Mouse (Mus musculus): ENCODE measurements around the gene Prmt7. TPM values are rescaled to one million over a fixed set of nuclear protein-coding genes. Genes with fewer than 3 reads are reported as not detected.

The Prmt7 gene
- polyA plus RNA-seq, 1 experiment from 2014 or later, result 20.1 TPM

DNA sequence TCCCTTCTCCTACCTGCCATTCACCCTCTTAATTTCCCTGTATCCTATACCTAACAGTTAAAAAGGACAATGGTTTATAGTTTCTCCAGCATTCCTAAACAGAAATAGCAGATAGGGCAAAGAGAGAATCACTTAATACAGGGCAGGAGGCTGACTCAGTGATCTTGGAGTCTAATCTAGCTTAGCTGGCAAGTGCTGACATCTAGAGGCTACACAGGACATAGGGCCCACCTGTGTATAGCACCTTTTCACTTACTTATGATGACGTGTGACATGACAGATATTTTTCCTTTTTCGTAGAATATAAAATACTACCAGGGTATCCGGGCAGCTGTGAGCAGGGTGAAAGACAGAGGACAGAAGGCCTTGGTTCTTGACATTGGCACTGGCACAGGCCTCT is 8.9 kb downstream of the Prmt7 start:
- Histone ChIP-seq H3K36me3 (replicated peaks) (peaks cover 75% of the 10 kb centered on the region), H3K9ac (no peak overlapping the region), H3K27me3 (no peaks in the 10 kb centered on the region), H3K4me2 (no peak overlapping the region), H3K4me1 (replicated peaks) (no peaks in the 10 kb centered on the region), H3K27ac (replicated peaks) (no peak overlapping the region), H3K4me3 (replicated peaks) (no peak overlapping the region), H3K9me3 (replicated peaks) (no peaks in the 10 kb centered on the region)
- no peak for ATAC-seq (ENCODE audit: insufficient read depth)
- 76% methylated on average over 3 of the region's 3 CpGs for WGBS (ENCODE audit: insufficient replicate concordance)

DNA sequence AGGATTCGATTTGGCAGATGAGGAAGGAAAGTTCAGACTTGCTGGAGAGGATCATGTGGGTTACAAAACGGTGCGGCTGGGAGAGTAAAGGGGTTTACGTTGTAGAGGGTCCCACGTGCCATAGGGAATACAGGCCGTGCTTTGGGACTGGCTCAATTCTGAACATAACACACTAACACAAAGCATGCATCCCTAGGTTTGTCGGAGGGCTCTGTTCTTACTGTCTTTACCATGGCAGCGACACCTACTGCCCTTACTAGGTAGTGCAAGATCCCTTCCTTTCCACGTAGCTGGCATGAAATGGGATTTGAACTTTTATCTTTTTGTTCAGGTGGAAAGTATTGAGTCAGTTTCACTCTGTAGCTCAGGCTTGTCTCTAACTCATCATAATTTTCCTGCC is 15.9 kb downstream of the Prmt7 start:
- Histone ChIP-seq H3K4me3 (replicated peaks) (no peak overlapping the region), H3K36me3 (replicated peaks) (peaks cover 47% of the 10 kb centered on the region)
- no peak for ATAC-seq (ENCODE audit: insufficient read depth)

DNA sequence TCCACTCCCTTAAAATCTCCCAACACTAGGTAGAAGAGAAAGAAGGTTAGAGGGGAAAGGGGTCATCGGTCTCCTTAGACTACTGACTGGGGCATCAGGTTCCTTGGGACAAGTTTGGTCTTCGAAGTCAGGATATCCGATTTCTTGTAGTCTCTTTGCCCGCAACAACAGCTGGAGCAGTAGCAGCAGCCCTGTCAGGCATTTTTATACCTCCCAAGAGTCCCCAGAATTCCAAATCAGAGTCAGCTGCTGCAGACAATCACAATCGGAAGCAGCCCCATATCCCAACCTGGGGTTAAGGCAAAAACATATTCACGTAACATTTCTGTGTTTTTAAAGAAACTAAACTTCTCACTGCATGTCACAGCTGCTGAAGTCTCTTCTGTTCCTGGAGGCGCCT is 20.8 kb downstream of the Prmt7 start:
- H3K9me3 ChIP-seq (replicated peaks), result no peaks in the 10 kb centered on the region
- H3K4me3 ChIP-seq (replicated peaks), result no peak overlapping the region
- H3K4me1 ChIP-seq (replicated peaks), result no peaks in the 10 kb centered on the region
- no peak overlapping the region for H3K4me2 ChIP-seq
- H3K9ac ChIP-seq, result no peak overlapping the region
- peaks cover 49% of the 10 kb centered on the region for H3K36me3 ChIP-seq (replicated peaks)
- H3K27ac ChIP-seq (replicated peaks), result no peak overlapping the region
- 83% methylated on average over 7 of the region's 7 CpGs for WGBS (ENCODE audit: insufficient replicate concordance)
- no peak for ATAC-seq (ENCODE audit: insufficient read depth)
- no peaks in the 10 kb centered on the region for H3K27me3 ChIP-seq

More for the DNA sequence above, 15.9 kb downstream of the Prmt7 start:
- Histone ChIP-seq H3K4me2 (no peak overlapping the region), H3K9ac (no peak overlapping the region), H3K27ac (replicated peaks) (no peak overlapping the region), H3K9me3 (replicated peaks) (no peaks in the 10 kb centered on the region), H3K27me3 (no peaks in the 10 kb centered on the region), H3K4me1 (replicated peaks) (no peaks in the 10 kb centered on the region)
- 40% methylated on average over 9 of the region's 9 CpGs for WGBS (ENCODE audit: insufficient replicate concordance)

DNA sequence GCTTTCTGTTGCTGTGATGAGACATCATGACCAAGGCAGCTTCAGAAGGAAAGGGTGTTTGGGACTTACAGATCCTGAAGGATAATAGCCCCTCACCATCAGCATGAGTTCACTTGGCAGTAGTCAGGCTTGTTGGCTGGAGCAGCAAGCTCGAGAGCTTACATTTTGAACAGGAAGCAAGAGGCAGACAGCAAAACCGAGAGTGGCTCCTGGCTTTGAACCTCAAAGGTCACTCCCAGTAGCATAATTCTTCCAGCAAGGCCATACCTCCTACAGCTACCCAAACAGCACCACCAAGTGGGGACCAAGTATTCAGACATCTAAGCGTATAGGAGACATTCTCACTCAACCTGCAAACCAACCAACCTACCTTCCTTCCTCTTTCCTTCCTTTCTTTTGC is 22.0 kb downstream of the Prmt7 start:
- Histone ChIP-seq H3K4me3 (replicated peaks) (no peak overlapping the region), H3K27ac (replicated peaks) (no peak overlapping the region), H3K9me3 (replicated peaks) (no peaks in the 10 kb centered on the region), H3K36me3 (replicated peaks) (peaks cover 53% of the 10 kb centered on the region), H3K4me2 (no peak overlapping the region), H3K4me1 (replicated peaks) (no peaks in the 10 kb centered on the region), H3K27me3 (no peaks in the 10 kb centered on the region), H3K9ac (no peak overlapping the region)
- WGBS (ENCODE audit: insufficient replicate concordance), result 68% methylated on average over 3 of the region's 3 CpGs
- no peak for ATAC-seq (ENCODE audit: insufficient read depth)

DNA sequence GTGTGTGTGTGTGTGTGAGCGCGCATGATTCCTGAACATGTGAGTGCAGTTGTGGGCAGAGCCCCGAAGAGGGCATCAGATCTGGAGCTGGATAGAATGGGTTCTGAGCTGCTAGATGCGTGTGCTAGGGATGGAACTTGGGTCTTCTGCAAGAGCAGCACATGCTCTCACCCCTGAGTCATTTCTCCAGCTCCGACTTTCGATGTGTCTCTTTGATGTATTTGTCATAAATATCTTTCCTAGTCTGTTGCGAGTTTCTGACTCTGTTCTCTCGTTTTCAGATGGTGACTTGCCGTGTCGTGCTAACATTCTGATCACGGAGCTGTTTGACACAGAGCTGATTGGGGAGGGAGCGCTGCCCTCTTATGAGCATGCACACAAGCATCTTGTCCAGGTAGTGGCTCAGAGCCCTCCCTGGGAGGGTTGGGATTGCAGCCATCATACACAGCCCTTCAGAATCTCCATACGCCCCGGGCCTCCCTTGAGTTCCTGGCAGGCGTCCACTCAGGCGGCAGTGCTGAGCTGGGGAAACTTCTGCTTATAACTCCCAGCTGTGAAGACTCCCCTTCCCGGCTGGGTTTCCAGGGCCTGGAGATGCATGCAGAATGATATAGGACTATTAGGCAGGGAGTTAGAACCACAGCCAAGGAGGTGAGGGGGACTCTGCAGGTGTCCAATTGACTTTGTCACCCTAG is 24.0 kb downstream of the Prmt7 start:
- Histone ChIP-seq H3K4me2 (no peak overlapping the region), H3K27ac (replicated peaks) (no peak overlapping the region), H3K9ac (no peak overlapping the region), H3K36me3 (replicated peaks) (peaks cover 48% of the 10 kb centered on the region), H3K4me1 (replicated peaks) (no peaks in the 10 kb centered on the region), H3K9me3 (replicated peaks) (no peaks in the 10 kb centered on the region), H3K4me3 (replicated peaks) (no peak overlapping the region), H3K27me3 (no peaks in the 10 kb centered on the region)
- 85% methylated on average over 17 of the region's 17 CpGs for WGBS (ENCODE audit: insufficient replicate concordance)
- no peak for ATAC-seq (ENCODE audit: insufficient read depth)

DNA sequence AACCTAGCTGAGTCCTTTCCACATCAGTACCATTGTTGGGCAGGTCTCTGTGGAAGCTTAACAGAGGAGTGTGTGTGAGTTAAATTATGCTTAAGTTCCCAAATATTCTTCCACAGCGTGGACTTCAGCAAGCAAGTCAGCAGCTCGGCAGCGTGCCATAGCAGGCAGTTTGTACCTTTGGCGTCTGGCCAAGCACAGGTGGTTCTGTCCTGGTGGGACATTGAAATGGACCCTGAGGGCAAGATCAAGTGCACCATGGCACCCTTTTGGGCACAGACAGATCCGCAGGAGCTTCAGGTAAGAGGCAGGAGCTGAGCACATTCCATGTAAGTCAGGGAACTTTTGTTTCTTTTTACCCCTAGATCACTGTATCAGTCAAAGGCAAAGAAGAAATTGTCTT is 26.4 kb downstream of the Prmt7 start:
- Histone ChIP-seq H3K9ac (no peak overlapping the region), H3K36me3 (replicated peaks) (peaks cover 56% of the 10 kb centered on the region)
- WGBS (ENCODE audit: insufficient replicate concordance), result 81% methylated on average over 5 of the region's 5 CpGs

DNA sequence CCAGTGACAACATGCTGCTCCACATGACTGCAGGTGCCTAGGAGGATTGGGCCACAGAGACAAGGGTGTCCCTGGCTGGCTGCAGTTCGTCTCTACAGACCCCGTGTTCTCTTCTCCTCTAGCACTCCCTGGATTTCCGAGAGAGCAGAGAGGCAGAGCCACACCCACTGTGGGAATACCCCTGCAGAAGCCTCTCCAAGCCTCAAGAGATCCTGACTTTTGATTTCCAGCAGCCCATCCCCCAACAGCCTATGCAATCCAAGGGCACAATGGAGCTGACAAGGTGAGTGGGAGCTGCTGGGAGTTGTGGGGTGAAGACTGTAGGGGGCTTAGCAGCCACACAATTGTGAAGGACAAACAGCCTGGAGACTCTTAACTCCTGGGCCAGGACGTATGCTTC is 39.5 kb downstream of the Prmt7 start:
- ATAC-seq (ENCODE audit: insufficient read depth), result no peak
- H3K27ac ChIP-seq (replicated peaks), result no peak overlapping the region
- H3K27me3 ChIP-seq, result no peaks in the 10 kb centered on the region
- peaks cover 59% of the 10 kb centered on the region for H3K36me3 ChIP-seq (replicated peaks)
- H3K4me2 ChIP-seq, result no peak overlapping the region
- H3K9ac ChIP-seq, result no peak overlapping the region
- no peaks in the 10 kb centered on the region for H3K9me3 ChIP-seq (replicated peaks)
- no peaks in the 10 kb centered on the region for H3K4me1 ChIP-seq (replicated peaks)
- 60% methylated on average over 4 of the region's 4 CpGs for WGBS (ENCODE audit: insufficient replicate concordance)
- H3K4me3 ChIP-seq (replicated peaks), result no peak overlapping the region

More for the DNA sequence above, 26.4 kb downstream of the Prmt7 start:
- no peak overlapping the region for H3K4me3 ChIP-seq (replicated peaks)
- no peaks in the 10 kb centered on the region for H3K4me1 ChIP-seq (replicated peaks)
- no peak for ATAC-seq (ENCODE audit: insufficient read depth)
- H3K9me3 ChIP-seq (replicated peaks), result no peaks in the 10 kb centered on the region
- H3K27ac ChIP-seq (replicated peaks), result no peak overlapping the region
- no peaks in the 10 kb centered on the region for H3K27me3 ChIP-seq
- no peak overlapping the region for H3K4me2 ChIP-seq

DNA sequence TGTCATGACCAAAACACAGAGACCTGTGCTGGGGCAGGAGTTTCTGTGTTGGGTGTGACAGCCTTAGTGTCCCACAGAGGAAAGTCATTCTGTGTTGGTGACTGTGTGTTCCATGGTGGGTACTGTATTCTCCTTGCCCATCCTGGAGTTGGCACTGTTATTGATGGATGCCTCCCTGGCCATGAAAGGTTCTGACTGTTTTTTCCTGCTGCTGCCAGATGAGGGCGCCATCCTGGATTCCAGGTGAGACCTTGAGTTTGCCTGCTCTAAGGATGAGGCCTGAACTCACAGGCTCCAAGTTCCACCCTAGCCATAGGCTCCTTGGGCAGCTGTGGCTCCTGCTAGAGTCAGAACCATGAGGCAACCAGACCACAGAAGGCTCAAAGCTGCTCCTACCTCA is 47.4 kb downstream of the Prmt7 start:
- Histone ChIP-seq H3K4me2 (no peak overlapping the region), H3K27ac (replicated peaks) (no peak overlapping the region), H3K36me3 (replicated peaks) (peaks cover 3% of the 10 kb centered on the region; the same call in 1 of the 2 replicates), H3K9me3 (replicated peaks) (no peaks in the 10 kb centered on the region), H3K27me3 (no peaks in the 10 kb centered on the region), H3K9ac (no peak overlapping the region), H3K4me3 (replicated peaks) (no peak overlapping the region), H3K4me1 (replicated peaks) (no peaks in the 10 kb centered on the region)
- ATAC-seq (ENCODE audit: insufficient read depth), result no peak
- 28% methylated on average over 1 of the region's 1 CpGs for WGBS (ENCODE audit: insufficient replicate concordance)

DNA sequence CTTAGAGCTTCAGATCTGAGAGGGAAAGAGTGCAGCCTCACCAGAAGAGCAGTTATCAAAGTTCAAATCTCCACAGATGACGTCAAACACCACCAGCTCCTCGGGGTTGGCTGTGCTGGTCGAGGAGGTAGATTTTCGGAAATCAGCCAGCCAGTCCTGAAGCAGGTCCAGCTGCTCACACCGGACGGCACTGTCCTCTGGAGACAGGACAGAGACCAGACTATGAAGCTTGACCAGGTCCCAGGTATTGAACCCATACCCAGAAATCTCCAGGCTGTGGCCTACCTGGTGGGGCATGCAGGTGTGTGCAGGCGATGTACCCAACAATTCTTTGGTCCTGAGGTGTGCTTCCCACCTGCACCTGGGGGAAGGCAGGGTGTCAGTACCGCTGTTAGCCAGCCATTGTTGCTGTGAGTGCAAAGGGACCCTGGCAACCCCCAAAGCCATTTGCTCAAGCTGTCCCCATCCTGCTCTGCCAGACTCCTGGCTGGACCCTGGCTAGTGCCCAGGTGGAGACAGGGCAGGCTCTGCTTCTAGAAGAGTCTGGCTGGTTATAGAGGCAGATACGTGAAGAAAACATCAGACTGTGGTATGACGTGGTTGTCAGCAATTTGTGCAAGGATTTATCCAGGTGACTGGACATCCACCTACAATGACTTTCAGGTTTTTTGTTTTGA is 49.0 kb downstream of the Prmt7 start:
- no peak overlapping the region for H3K9ac ChIP-seq

DNA sequence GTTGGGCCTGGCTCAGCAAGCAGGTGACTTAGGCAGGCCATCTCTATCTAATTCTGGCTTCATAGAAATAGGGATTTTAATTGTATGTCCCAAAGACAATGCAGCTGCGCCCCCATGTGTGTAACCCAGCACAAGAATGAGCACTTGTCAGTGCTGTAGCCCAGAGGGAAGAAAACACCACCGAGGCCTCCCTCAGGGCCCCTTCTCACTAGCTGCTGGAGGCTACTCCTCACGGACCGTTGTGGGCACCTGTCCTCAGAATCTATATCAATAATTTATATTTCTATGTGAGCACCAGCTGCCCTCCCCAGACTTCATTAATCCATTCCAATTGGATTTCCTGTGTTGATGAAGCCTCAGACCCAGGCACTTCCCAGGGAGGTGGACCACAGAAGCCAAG is 50.2 kb downstream of the Prmt7 start:
- 76% methylated on average over 4 of the region's 4 CpGs for WGBS (ENCODE audit: insufficient replicate concordance)
- no peak for ATAC-seq (ENCODE audit: insufficient read depth)

More for the DNA sequence above, 49.0 kb downstream of the Prmt7 start:
- H3K27me3 ChIP-seq, result no peaks in the 10 kb centered on the region
- H3K27ac ChIP-seq (replicated peaks), result no peak overlapping the region
- peaks cover 3% of the 10 kb centered on the region; the same call in 1 of the 2 replicates for H3K36me3 ChIP-seq (replicated peaks)
- ATAC-seq (ENCODE audit: insufficient read depth), result no peak
- H3K9me3 ChIP-seq (replicated peaks), result no peaks in the 10 kb centered on the region
- 73% methylated on average over 10 of the region's 10 CpGs for WGBS (ENCODE audit: insufficient replicate concordance)
- no peak overlapping the region for H3K4me3 ChIP-seq (replicated peaks)
- no peaks in the 10 kb centered on the region for H3K4me1 ChIP-seq (replicated peaks)
- no peak overlapping the region for H3K4me2 ChIP-seq

DNA sequence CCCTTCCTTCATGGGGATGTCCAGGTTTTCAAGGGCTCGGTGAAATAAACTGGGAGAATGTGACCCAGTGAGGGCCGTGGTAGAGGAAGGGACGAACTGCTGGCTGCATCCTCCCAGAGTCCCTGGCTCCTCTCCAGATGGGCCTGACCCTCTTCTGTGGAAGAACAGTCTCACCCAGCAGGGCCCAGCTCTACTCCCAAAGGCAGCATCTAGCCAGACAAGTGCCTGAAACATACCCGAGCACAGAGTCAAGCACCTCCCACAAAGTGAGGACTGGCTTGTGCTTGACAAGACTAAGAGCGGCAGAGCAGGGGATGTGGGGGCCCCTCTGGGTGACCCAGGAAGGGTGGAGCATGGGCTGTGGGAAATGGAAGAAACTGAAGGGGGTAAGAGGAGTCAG is 51.6 kb downstream of the Prmt7 start:
- WGBS (ENCODE audit: insufficient replicate concordance), result 47% methylated on average over 5 of the region's 5 CpGs
- Histone ChIP-seq H3K9me3 (replicated peaks) (no peaks in the 10 kb centered on the region), H3K27me3 (no peaks in the 10 kb centered on the region), H3K4me3 (replicated peaks) (no peak overlapping the region), H3K27ac (replicated peaks) (no peak overlapping the region), H3K36me3 (replicated peaks) (peaks cover 3% of the 10 kb centered on the region; the same call in 1 of the 2 replicates), H3K9ac (no peak overlapping the region), H3K4me1 (replicated peaks) (no peaks in the 10 kb centered on the region), H3K4me2 (no peak overlapping the region)
- ATAC-seq (ENCODE audit: insufficient read depth), result no peak

More for the DNA sequence above, 50.2 kb downstream of the Prmt7 start:
- Histone ChIP-seq H3K9ac (no peak overlapping the region), H3K27me3 (no peaks in the 10 kb centered on the region), H3K27ac (replicated peaks) (no peak overlapping the region), H3K9me3 (replicated peaks) (no peaks in the 10 kb centered on the region), H3K36me3 (replicated peaks) (peaks cover 3% of the 10 kb centered on the region; the same call in 1 of the 2 replicates), H3K4me1 (replicated peaks) (no peaks in the 10 kb centered on the region), H3K4me2 (no peak overlapping the region), H3K4me3 (replicated peaks) (no peak overlapping the region)
